Mouse (Mus musculus): Measurements from ENCODE around the gene Cblc.

Gene Cblc

DNA sequence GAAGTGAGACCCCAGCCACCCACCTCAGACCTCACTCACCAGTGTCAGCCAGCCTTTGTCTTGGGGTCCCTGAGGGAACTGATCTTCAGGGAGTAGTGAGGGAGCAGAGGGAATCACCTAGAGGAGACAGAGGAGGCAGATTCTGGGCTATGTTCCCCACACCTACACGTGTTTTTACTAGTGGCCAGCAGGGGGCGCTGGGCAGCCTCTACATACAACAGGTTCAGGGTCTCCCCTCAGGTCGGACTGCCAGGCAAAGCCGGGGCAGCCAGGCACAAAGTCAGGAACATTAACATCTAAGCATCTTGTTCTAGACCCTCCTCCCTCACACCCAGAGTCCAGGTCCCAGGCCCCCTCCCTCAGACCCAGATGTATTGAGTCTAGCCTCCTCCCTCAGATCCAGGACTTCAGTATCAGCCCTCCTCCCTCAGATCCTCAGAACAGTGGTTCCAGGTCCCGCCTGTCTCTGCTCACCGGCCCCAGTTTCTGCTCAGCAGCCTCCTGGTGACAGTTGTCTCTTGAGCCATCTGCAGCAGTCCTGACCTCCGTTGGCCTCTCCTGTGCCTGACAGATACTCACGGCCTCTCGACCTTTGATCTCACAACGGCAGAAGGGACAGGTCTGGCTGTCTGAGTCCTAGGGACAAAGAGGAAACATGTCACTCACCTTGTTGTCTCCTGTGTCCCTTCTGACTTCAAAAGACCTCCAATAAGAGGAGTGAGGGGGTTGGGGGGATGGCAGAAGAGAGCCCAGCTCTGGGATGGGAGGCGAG is 11.7 kb downstream of the Cblc start:
- no peak for DNase-seq (ENCODE audit: extremely low read depth, low read depth, low spot score)

- DNase-seq (ENCODE audit: extremely low read depth, low read depth, low spot score) = no peak
Measured at GRCm38 (mm10) chr7:19783630-19784029, 13.0 kb downstream of the Cblc start.

GRCm38 (mm10) chr7:19782645-19783044 is 14.0 kb downstream of the Cblc start:
- no peak for DNase-seq (ENCODE audit: extremely low read depth, low read depth, low spot score)

DNA sequence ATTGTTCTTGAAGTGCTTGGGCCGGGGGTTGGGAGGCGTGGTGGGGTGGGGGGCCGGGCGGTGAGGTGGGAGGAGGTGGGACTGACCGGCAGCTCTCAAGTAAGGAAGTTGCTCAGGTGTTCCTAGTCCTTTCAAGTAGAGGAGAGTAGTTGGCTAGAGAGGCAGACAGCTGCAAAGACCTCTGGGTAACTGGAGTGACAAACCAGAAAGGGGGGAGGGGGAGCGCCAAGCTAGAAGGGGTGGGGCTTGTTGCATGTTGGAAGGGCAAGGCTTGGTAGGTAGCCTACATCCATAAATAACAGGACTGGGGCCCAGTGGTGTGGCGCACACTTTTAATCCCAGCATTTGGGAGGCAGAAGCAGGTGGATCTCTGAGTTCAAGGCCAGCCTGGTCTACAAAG is 14.9 kb downstream of the Cblc start:
- DNase-seq (ENCODE audit: extremely low read depth, low read depth, low spot score) = no peak

GRCm38 (mm10) chr7:19779903-19780302 is 16.7 kb downstream of the Cblc start:
- no peak for DNase-seq (ENCODE audit: extremely low read depth, low read depth, low spot score)

GRCm38 (mm10) chr7:19778645-19779044 is 18.0 kb downstream of the Cblc start:
- DNase-seq (ENCODE audit: extremely low read depth, low read depth, low spot score) = no peak

GRCm38 (mm10) chr7:19777049-19777723 is 19.4 kb downstream of the Cblc start:
- DNase-seq (ENCODE audit: extremely low read depth, low read depth, low spot score) = no peak

DNA sequence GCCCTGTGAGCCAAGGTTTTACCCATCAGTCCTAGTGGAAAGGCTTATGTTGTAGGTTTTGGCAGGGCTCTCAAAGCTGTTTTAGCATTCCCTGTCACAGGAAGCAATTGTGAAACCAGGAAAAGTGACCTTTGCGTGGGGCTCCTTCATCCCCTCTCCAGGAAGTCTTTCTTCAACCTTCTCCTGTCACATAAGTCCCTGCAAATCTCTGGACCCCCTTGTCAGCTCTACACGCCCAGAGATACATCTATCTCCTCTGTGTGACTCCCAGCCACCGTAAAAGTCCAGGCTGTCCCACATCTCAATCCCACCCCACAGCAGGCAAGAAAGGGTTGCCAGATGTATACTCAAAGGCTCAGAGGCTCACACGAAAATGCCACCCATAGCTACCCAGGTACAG is 24.9 kb downstream of the Cblc start:
- no peak for DNase-seq (ENCODE audit: extremely low read depth, low read depth, low spot score)

GRCm38 (mm10) chr7:19770984-19771391 is 25.6 kb downstream of the Cblc start, which contains the start of gene Bcam:
Gene Bcam, minus strand, starts transcription at chr7:19771016.
- no peak for DNase-seq (ENCODE audit: extremely low read depth, low read depth, low spot score)

- DNase-seq (ENCODE audit: extremely low read depth, low read depth, low spot score) = no peak
Measured at GRCm38 (mm10) chr7:19770375-19770754, 26.2 kb downstream of the Cblc start.

DNA sequence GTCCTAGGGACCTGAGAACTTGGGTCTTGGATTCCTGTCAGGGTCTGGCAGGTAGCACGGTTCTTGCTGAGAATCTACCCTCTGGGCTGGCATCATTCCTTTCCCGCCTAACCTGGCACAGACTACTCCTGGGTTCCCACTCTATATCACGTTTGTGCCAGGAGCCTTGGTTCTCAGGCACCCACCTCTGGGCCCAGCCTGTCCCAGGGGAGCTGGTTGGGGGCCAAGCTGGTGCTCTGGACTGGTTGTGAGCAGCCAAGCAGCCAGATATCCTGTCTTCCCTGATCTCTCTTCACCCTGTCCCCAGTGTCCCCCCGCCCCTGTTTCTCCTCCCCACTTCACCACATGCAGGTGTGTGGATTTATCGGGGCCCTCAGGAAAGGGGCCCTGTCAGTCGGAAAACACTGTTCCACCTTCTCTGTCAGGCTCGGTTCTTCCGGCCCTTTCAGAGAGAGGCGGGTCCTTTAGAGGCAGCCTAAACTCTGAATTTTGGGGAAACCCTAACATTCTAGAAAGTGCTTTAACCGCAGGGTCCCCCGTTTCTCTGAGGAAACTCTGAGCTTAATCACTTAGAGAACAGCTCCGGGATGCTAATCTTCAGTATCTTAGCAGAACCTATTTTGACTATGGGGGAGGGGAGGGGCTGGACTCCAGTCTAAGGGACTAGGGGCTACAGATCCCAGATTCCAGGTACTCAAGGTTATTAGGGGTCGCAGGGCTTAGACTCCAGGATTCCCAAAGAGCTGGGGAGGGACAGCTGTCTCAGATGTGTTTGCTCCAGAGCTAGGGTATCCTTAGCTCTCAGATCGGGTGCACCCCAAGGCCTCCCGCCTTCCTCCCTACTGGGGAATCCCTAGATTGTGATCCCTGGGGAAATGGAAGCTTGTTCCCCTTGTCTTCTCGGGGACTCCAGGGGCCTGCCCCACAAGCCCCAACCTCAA is 26.9 kb downstream of the Cblc start:
- DNase-seq (ENCODE audit: extremely low read depth, low read depth, low spot score) = no peak

- no peak for DNase-seq (ENCODE audit: extremely low read depth, low read depth, low spot score)
Measured at GRCm38 (mm10) chr7:19769001-19769400, 27.6 kb downstream of the Cblc start.

- DNase-seq (ENCODE audit: extremely low read depth, low read depth, low spot score) = no peak
Measured at GRCm38 (mm10) chr7:19768251-19768650, 28.4 kb downstream of the Cblc start.

DNA sequence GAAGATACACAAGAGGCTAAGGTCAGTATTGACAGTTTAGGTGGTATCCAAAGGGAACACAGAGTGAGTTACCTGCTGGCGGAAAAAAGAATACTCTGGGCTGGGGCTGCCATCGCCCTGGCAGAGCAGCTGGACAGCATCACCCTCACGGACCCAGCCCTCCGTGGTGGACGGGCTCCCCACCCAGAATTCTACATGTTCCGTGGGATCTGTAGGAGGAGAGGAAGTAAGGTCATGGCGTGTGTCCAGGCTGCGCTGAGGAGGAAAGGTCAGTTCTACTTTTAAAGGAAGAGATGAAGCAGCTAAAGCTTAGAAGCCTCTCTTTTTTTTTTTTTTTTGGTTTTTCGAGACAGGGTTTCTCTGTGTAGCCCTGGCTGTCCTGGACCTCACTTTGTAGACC is 32.0 kb downstream of the Cblc start:
- DNase-seq (ENCODE audit: extremely low read depth, low read depth, low spot score) = no peak

GRCm38 (mm10) chr7:19763829-19764477 is 32.7 kb downstream of the Cblc start:
- no peak for DNase-seq (ENCODE audit: extremely low read depth, low read depth, low spot score)

- DNase-seq (ENCODE audit: extremely low read depth, low read depth, low spot score) = no peak
Measured at GRCm38 (mm10) chr7:19762283-19762682, 34.3 kb downstream of the Cblc start.

GRCm38 (mm10) chr7:19760021-19760420 is 36.6 kb downstream of the Cblc start:
- no peak for DNase-seq (ENCODE audit: extremely low read depth, low read depth, low spot score)

- DNase-seq (ENCODE audit: extremely low read depth, low read depth, low spot score) = no peak
Measured at GRCm38 (mm10) chr7:19758623-19759022, 38.0 kb downstream of the Cblc start.

DNA sequence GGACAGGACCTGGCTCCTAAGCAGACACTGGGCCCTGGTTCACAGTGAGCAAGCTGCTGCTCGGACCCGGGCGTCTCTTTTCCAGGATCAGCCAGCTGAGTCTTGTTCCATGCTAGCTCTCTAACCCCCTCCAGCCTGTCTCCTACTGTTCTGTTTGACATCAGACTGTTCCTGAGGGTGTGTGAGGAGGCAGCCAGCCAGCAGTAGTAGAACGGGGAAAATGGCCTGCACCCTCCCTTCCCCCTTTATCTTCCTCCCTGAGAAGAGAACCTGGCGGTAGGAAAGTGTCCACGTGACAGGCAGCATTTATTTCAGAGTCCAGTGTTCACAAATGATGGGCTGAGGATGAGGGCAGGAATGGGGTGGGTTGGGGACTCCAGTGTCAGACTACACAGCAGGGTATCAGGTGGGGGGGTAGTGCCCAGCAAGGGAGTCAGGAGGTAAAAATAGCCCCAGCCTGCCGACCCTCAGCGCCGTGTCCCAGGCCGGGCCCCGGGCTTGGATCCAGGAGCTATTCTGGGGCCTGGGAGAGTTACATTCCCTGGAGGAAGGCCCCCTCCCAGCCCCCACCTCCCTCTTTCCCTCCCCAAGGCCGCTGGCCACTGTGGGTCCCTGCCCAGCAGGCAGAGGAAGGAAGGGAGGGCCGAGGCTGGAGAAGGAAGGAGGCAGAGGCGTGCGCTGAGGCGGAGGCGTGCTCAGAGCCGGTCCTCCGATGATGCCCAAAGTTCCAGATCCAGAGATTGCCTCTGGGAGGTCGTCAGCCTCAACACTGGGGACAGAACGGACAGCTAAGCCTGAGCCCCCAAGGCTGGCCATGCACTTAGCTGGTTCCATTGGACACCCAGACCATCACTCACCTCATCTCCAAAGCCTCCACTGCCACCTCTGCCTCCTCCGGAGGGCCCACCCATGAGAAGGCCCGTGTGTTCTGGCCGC is 40.5 kb downstream of the Cblc start:
- DNase-seq (ENCODE audit: extremely low read depth, low read depth, low spot score) = no peak

DNA sequence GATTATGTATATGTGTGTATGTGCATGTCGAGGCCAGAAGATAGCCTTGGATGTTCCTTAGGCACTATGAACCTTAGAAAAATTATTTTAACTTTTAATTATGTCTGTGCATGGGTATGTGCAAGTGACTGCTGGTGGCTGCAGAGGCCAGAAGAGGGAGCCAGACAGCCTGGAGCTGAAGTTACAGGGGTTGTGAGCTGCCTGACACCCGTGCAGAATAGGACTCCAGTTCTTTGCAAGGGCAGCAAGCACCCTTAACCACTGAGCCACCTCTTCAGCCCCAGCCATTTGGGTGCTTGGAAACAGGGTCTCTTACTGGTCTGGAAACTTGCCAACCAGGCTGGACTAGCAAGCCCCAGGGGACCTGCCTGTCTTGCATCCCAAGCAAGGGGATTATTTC is 41.6 kb downstream of the Cblc start:
- no peak for DNase-seq (ENCODE audit: extremely low read depth, low read depth, low spot score)
